Mouse (Mus musculus): ENCODE measurements around the gene Slc35g3.

Slc35g3 gene

DNA sequence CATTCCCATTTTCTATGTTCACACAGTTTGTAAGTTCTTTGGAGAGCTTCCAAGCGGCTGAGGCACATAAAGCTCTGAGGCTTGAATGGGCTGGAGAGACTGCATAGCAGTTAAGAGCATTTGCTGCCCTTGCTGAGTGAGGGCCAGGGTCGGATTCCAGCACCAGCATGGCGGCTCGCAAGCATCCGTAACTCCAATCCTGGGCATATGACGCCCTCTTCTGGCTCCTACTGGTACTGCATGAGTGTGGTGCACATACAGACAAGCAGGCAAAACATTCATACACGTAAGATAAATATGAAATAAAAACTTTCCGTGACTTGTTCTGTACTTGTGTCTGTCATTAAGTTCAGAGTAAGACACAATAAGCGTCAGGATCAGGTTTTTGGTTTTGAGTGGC is 46.3 kb downstream of the Slc35g3 start:
- in situ Hi-C loops (cut with MboI; ENCODE audit: low pct_unique_long_range_greater_than_20kb in 1 of 2, low sequenced_read_pairs in 2 of 2, unreplicated experiment in 1 of 2), result loop anchor here (5.0 to 25.0 kb wide), 4 partner anchors 33 to 303 kb away; partner anchors contain the start of genes Fxr2 (in 2 of the 2), Senp3 (in 2 of the 2), Dnah2 (in 1 of the 2) and Kdm6b (in 1 of the 2)

- in situ Hi-C loops (cut with MboI; ENCODE audit: low pct_unique_long_range_greater_than_20kb in 1 of 2, low sequenced_read_pairs in 2 of 2, unreplicated experiment in 1 of 2), result loop anchor here (5.0 to 25.0 kb wide), 4 partner anchors 32 to 302 kb away; partner anchors contain the start of genes Fxr2 (in 2 of the 2), Senp3 (in 2 of the 2), Dnah2 (in 1 of the 2) and Kdm6b (in 1 of the 2)
Measured at GRCm38 (mm10) chr11:69714636-69715329, 47.0 kb downstream of the Slc35g3 start.

GRCm38 (mm10) chr11:69712954-69713672 is 48.7 kb downstream of the Slc35g3 start:
- in situ Hi-C loops (cut with MboI; ENCODE audit: low pct_unique_long_range_greater_than_20kb in 1 of 2, low sequenced_read_pairs in 2 of 2, unreplicated experiment in 1 of 2), result loop anchor here (10.0 to 25.0 kb wide), 3 partner anchors 78 to 301 kb away; partner anchors contain the start of genes Fxr2 (in 2 of the 2), Dnah2 (in 1 of the 2) and Kdm6b (in 1 of the 2)

DNA sequence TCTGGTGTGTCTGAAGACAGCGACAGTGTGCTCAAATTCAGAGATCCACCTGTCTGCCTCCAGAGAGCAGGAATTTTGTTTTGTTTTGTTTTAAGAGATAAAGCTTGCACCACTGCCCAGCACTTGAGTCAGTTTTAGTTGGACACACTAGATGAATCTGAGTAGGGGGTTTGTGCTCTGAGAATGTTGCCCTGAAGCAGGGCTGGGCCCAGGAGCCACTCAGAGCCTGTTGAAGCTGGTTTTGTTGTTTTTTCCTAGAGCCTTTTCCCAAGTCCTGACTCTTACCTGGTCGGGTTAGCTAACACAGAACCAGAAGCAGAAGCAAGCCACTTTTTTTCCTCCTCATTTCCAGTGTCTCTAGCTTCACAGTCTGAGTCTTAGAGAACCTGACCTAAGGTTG is 50.7 kb downstream of the Slc35g3 start:
- in situ Hi-C loops (cut with MboI; ENCODE audit: low pct_unique_long_range_greater_than_20kb in 1 of 2, low sequenced_read_pairs in 2 of 2, unreplicated experiment in 1 of 2), result loop anchor here (10.0 to 25.0 kb wide), 3 partner anchors 76 to 299 kb away; partner anchors contain the start of genes Fxr2 (in 2 of the 2), Dnah2 (in 1 of the 2) and Kdm6b (in 1 of the 2)

- in situ Hi-C loops (cut with MboI; ENCODE audit: low pct_unique_long_range_greater_than_20kb in 1 of 2, low sequenced_read_pairs in 2 of 2, unreplicated experiment in 1 of 2), result loop anchor here (10.0 to 25.0 kb wide), 3 partner anchors 76 to 298 kb away; partner anchors contain the start of genes Fxr2 (in 2 of the 2), Dnah2 (in 1 of the 2) and Kdm6b (in 1 of the 2)
Measured at GRCm38 (mm10) chr11:69710470-69710869, 51.3 kb downstream of the Slc35g3 start.
